Mouse (Mus musculus) adrenal gland, postnatal 14 days (tissue): Measurements from ENCODE around the gene Gm21992. TPM values are rescaled to one million over a fixed set of nuclear protein-coding genes. Genes with fewer than 3 reads are reported as not detected.
"Not testable (repeated sequence)": the region's sequence is repeated elsewhere in the genome, so short reads cannot be mapped to it uniquely, and the experiment has no call there.

Source experiments
- DNase-seq: peaks from one replicate; pipeline ENCODE4 v3.0.0; 2021; ENCODE audit warnings: mixed read lengths
- total RNA-seq: library from RNA; stranded (reverse); gene quantifications from 2 replicates; pipeline ENCODE4 v1.2.3, GENCODE M21; 2021

Gene Gm21992
- total RNA-seq, 1 experiment from 2014 or later, result 30.8 TPM

GRCm38 (mm10) chr19:4813015-4813414 is 1.6 kb upstream of the Gm21992 start:
- DNase-seq, result peak; percentile 53

DNA sequence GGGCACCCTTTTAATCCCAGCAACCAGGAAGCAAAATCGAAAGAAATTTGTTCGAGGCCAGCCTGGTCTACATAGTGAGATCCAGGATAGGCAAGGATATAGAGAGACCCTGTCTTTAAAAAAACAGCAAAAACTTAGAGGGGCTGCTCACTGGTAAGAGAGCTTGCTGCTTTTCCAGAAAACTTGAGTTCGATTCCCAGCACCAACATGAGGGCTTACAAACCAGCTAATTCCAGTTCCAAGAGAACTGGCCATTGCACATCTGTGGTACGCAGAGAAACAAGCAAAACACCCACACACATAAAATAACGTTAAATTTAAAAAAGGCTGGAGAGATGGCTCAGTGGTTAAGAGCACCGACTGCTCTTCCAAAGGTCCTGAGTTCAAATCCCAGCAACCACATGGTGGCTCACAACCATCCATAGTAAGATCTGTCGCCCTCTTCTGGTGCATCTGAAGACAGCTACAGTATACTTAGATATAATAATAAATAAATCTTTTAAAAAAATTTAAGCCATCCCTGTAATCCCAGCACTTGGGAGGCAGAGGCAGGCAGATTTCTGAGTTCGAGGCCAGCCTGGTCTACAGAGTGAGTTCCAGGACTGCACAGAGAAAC is 1.0 kb upstream of the Gm21992 start:
- not testable (repeated sequence) for DNase-seq

DNA sequence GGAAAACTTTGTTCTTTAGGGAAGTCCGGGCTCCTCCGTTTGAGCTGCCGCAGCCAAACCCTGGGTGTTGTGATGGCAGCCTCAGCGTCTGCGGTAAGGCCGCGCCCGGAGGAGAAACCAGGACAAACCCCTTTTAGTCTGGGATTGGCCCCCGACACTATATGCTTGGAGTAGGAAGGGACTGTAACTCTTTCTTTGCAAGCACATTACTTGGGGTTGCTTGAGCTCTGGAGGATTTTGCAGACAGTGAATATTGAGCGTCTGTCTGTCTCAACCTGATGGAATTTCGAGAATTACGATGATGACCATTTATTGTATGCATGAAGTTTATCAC is 464 bp upstream of the Gm21992 start:
- DNase-seq, result no peak

DNA sequence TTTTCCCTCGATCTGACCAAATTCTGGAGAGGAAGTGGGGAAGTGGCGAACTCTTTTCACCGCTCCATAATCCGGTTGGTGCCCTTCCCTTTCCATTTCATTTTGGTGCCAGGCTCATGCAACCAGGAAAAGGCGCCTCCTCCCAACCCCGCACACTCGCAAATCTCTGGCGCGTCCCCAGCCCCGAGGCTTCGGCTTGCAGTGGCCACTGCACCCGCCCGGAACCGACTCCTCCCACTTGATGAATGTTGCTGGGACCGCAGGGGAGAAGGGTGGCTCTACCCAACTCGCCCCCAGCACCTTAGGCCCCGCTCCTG is 708 bp downstream of the Gm21992 start:
- DNase-seq, result peak; percentile 86

- no peak for DNase-seq
Observed at GRCm38 (mm10) chr19:4810309-4810708, 1.1 kb downstream of the Gm21992 start.

DNA sequence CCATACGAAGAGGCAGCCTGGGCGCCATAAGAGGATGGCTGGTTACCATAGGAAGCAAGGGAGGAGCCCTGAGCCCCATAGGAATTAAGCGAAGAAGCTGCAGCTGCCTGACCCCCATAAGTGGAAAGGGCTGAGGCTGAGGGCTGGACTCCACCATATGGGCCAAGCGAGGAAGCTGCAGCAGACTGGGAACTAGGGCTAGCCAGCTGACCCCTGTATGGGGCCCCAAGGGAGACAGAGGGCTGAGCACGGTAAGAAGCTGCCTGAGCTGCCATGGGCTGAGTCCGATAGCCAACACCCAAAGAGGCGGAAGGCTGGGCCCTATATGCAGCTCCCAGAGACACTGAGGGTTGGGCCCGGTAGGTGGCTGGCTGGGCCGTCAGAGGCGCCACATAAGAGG is 8.1 kb downstream of the Gm21992 start:
- no peak for DNase-seq

- DNase-seq, result no peak
Observed at GRCm38 (mm10) chr19:4802691-4803091, 8.7 kb downstream of the Gm21992 start.

DNA sequence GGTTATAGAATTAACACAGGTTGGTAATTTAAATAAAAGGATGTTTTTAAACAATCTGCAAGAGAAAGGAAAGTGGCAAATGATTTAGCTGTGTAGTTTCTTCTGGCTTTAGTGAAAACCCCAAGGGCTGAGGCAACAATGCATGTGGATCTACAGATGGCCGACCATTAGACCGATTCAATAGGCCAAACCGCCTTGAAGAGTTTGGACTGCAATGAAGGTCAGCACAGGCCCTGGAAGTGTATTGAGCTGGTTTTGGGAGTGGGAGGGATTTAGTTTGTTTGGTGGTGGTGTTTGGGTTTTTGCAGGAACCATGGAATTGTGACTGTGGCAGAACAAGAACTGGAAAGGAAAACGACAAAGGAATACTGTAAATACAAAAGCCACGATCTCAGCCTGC is 12.3 kb downstream of the Gm21992 start:
- DNase-seq, result no peak

DNA sequence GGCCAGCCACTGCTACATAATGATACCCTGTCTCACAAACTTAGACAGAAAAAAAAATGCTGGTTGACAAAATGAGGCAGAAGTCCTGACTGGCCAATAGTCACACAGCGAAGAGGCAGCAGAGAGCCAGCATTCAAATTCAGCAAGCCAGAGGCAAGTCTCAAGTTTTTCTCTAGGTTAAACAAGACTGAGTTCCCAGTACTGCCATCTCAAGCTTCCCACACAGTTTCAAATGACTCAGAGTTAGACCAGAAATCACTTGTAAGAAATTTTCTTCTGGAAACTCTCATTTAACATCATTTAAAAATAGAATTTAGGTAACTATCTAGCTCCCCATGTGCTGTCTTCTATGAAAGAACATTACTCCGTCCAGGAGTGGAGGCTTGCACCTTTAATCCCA is 13.6 kb downstream of the Gm21992 start:
- no peak for DNase-seq

- no peak for DNase-seq
Observed at GRCm38 (mm10) chr19:4795929-4796328, 15.5 kb downstream of the Gm21992 start.

DNA sequence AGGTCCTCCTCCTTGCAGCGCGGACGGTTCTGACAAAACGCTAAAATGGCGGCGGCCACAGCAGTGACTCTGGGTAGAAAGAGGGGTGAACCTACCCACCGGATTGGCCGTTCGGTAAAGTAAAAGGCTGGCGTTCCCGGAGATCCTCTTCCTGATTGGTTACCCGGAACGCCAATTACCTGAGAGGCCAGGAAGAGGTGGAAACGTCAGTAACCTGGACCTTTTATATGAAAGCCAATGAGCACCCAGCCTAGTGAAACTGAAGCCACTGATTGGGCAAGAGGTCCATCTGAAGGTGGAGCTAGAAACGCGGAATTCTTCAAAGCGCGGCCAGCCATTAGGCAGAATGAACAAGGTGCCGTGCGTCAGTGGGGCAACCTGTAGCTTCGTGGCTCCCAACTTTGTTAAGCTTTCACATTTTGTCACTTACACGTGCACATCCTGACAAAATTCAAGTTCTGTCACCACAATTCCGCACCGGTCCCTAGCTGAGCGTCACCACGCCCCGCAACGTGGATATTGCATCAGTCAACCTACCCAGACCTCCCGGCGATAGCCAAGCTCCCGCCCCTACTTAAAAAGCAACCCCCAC is 17.5 kb downstream of the Gm21992 start, which contains the start of gene Rbm4:
Gene Rbm4, minus strand, starts transcription at position 71 of the 592 bp plus-strand sequence.
- DNase-seq, result peak; percentile 98

- no peak for DNase-seq
Observed at GRCm38 (mm10) chr19:4793281-4793830, 18.1 kb downstream of the Gm21992 start.

- DNase-seq, result no peak
Observed at GRCm38 (mm10) chr19:4786313-4786712, 25.1 kb downstream of the Gm21992 start.

DNA sequence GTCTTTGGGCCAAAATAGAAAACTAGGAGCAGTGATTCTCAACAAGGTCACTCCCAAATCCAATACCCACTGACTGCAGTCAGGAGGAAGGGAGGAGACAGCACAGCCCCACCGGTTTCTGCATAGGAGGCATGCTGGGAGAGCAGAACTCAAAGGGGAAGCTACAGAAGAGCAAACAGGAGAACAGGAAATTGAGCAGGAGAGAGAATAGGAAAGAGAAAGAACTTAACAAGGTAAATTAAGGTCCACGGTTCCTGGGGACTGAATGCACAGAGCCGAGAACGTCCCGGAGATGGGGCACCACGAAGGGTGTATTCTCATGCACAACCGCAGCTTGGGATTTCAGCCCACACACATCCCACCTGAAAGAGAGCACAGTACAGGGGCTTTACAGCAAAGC is 26.2 kb downstream of the Gm21992 start:
- DNase-seq, result no peak

- no peak for DNase-seq
Observed at GRCm38 (mm10) chr19:4782891-4783290, 28.5 kb downstream of the Gm21992 start.

DNA sequence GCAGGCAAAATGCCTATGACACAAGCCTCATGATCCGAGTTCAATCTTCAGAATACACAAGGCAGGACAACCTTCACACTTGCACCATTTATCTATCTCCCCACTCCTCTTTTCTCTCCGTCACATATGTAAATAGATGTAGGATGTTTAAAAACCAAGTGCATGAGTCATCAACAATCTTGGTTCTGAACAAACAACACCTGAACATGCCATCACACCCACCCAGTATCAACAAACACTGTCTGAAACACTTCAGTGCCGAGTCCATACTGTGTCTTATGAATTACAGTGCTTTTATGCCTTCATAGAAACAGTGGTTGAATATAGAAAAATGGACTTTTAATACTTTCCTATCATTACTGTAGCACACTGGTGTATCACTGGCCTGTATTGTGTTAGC is 38.6 kb downstream of the Gm21992 start:
- DNase-seq, result no peak

DNA sequence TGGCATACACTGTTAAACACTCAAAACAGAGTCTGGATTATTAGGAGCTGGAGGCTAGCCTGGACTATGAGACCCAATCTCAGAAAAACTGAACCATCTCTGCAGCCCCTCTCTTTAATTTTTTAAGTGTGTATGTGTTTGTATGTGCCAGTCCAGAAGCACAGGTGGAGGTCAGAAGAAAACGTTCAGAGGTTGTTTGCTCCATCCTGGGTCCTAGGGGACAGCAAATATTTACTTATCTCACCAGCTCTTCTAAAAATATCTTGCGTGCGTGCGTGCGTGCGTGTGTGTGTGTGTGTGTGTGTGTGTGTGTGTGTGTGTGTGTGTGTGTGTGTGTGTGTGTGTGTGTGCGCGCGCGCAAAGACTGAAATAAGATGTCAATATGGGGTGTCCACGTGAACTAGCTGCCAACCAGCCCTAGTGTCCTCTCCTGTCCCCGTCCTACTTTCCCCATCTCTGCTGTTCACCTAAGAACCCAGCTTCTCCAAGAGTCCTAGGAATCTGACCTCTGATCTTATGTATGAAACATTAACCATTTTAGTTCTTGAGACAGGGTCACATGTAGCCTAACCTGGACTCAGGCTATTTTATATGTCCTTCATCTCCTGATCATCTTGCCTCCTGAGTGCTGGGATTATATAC is 43.8 kb downstream of the Gm21992 start:
- DNase-seq, result no peak

DNA sequence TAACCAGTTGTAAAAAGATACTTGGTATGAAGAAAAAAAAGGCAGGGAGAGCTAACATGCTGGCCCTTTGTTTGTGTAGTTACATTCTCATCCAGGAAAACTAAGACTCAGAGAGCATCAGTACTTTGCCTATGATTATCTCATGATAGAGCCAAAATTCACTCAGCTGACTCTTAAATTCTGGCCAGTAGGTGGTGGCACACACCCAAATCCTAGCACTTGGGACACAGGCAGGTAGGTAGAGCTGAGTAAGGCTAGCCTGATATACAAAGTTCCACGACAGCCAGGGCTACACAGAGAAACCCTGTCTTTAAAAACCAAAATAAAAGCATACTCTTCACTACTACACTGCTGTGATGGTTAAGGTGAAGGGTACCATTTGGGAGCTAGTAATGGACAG is 48.5 kb downstream of the Gm21992 start:
- DNase-seq, result peak; percentile 46

DNA sequence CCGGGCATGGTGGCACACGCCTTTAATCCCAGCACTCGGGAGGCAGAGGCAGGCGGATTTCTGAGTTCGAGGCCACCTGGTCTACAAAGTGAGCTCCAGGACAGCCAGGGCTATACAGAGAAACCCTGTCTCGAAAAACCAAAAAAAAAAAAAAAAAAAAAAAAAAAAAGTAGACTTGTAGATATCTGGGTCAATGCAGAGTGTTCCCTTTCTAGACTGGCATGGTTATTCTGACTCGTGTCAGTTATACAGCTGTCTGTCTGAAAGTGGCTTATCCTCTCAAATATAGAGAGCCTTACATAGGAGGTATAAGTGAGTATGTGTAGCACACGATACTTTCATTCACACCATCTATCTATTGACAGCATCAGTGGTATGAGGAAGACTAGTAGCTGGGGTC is 50.9 kb downstream of the Gm21992 start:
- not testable (repeated sequence) for DNase-seq

GRCm38 (mm10) chr19:4756921-4757320 is 54.5 kb downstream of the Gm21992 start:
- DNase-seq, result no peak

DNA sequence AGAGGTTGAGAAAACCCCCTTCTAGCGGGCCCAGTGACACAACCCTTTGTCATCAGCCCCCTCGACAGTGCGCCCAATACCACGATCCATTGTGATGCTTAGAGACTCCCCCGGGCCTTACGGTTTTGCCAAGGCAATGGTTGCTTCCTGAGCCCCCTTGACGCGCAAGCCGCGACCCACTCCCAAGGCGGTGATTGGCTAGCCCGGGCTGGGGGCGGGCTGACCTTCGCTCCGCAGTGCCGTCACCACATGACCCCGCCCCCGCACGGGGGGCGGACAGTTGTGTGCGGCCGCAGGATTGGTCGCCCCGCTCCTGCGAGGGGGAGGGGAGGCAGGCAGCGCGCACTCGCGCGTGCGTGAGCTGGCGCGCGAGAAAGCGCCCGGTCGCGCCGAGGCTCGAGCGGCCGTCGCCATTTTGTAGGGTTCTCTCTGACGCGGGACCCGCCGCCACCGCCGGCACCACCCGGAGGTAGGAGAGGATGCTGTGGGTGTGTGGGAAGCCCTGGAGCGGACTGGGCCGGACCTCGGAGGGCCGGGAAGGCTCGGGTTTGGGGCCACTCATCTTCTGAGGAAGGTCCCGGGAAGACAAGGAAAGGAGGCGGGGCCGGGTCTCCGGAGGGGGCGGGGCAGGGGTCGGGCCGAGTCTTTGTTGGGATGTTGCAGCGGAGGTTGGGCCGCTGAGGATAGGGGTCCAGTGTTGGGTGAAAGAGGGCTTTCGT is 55.1 kb downstream of the Gm21992 start, which contains the start of gene Rbm4b:
Gene Rbm4b, plus strand, starts transcription at position 305 of the 719 bp plus-strand sequence.
- DNase-seq, result peak; percentile 99

DNA sequence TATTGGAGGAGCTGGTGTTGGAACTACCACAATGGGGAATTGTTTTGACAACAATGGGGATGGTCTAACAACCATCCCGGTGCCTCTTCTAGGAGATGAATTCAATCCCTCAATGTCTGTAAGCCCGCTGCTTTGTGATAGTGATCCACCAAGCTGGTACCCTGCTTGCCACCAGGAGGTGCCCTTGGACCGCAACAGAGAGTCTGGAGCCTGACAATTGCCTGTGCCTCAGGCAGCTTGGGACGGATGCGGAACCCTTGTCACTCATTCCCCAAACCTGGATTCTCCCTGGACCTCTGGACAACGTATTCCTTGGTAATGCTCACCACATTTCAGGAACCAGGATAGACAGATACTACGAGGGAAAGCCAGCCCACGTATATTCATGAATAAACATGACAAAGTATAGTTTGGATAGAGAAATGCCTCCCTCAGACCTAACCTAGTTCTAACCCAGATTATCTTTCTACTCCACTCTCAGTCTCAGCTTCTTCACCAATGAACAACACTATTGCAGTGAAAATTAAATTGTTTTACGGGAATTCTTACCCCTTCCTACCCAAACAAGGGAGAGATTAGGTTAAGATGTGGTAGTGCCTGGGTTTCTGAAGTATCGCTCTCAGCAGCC is 55.7 kb downstream of the Gm21992 start:
- peak; percentile 94 for DNase-seq

GRCm38 (mm10) chr19:4749975-4750374 is 61.4 kb downstream of the Gm21992 start:
- no peak for DNase-seq
